Mouse (Mus musculus): ENCODE data around the gene Wbp1. TPM values are rescaled to one million over a fixed set of nuclear protein-coding genes. Genes with fewer than 3 reads are reported as not detected.

Gene Wbp1
- polyA plus RNA-seq, 1 experiment from 2014 or later, result 138 TPM

DNA sequence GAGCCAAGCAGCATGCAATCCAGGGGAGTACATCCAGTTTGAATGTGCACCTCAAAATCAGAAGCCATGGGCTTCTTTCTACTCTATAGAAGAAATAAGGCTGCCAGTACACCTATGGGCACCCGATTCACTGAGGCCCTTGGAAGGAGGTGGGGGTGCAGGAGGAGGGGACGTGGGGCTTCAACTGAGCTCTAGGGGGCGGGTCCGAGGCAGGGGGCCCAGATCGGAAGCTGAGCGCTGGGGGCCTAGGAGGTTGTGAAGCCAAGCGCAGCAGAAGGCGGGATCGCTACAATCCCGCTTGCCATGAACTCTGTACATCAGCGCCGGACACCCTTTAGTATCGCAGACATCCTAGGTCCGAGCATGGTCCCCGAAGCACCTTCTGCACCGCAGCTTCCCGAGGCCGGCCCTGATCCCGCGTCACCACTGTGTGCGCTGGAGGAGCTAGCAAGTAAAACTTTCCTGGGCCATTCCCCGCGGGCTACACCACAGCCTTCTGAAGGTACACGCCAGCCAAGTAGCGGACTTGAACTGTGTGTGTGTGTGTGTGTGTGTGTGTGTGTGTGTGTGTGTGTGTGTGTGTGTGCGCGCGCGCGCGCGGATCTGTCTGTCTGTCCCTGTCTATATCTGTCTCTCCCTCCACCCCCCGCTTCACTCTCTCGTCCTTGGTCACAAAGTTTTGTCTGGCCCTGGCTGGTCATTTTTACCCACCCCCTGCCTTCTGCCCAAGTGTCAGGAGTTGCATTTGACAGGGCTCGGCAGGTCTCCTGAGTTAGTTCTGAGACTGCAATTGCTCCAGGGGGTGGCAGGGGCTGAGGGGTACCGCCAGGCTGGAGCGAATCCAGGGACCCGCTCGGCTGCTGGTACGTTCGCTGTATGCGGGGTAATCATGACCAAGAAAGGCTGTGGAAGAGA lies 35.0 kb downstream of the Wbp1 start, which contains the start of gene Lbx2:
Gene Lbx2 (plus strand): TSS at position 247 of the 915 bp plus-strand sequence.
- 2% methylated on average over 42 of the region's 42 CpGs for WGBS
- no peaks in the 10 kb centered on the region for H3K9me3 ChIP-seq (replicated peaks)
- no peak within 1 kb of the TSS for H3K27ac ChIP-seq (replicated peaks)
- DNase-seq (ENCODE audit: low spot score), result no peak
- H3K4me3 ChIP-seq, result peak within 1 kb of the TSS; percentile 40
- peaks cover 40% of the 10 kb centered on the region for H3K4me1 ChIP-seq
- peaks cover 97% of the 10 kb centered on the region for H3K27me3 ChIP-seq (ENCODE audit: low read depth, poor library complexity, severe bottlenecking)
- peaks cover 10% of the 10 kb centered on the region for H3K36me3 ChIP-seq

DNA sequence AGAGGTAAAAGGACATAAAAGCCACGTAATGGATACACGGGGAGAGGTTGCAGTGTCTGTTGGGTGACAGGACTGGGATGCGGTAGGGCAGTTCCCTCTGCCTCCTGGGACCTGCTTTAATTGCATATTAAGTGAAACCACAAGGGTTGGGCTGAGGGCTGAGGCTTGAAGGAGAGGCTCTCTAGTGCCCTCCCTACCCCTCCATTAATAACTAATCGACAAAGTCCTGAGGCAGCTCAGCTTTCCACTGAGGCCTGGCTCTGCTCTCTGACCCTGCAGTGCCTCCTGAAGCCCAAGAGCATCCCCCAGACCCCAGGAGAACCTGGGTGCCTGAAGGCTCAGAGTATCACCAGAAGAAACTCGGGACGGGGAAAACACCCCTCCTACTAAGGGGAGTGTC lies 36.9 kb downstream of the Wbp1 start:
- Histone ChIP-seq H3K27ac (replicated peaks) (no peak overlapping the region), H3K4me3 (no peak overlapping the region), H3K36me3 (peaks cover 27% of the 10 kb centered on the region), H3K27me3 (ENCODE audit: low read depth, poor library complexity, severe bottlenecking) (peaks cover 92% of the 10 kb centered on the region), H3K4me1 (peaks cover 44% of the 10 kb centered on the region), H3K9me3 (replicated peaks) (no peaks in the 10 kb centered on the region)
- 5% methylated on average over 6 of the region's 6 CpGs for WGBS
- DNase-seq (ENCODE audit: low spot score), result no peak

DNA sequence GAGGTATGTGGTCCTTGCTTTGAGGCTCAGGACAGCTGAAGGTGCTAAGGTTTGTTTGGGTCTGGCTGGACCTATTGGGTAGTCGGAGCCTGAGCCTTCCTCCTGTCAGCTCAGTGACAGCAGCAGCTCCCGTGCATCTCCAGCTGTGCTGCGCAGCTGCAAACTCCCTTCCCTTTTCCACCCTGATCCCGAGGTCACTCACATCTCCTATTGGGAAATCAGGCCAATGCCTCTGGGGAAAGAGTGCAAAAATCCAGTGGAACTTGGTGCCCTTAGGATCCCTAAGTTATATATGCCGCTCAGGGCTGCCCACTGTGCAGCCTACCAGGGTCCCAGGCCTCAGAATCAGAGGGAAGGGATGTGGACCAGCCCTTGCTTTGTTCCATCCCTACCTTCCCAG lies 37.9 kb downstream of the Wbp1 start:
- no peak for DNase-seq (ENCODE audit: low spot score)
- WGBS, result 5% methylated on average over 5 of the region's 5 CpGs
- H3K4me1 ChIP-seq, result peaks cover 53% of the 10 kb centered on the region
- H3K27ac ChIP-seq (replicated peaks), result no peak overlapping the region; the same call in 1 of the 2 replicates
- peaks cover 27% of the 10 kb centered on the region for H3K36me3 ChIP-seq
- H3K27me3 ChIP-seq (ENCODE audit: low read depth, poor library complexity, severe bottlenecking), result peaks cover 82% of the 10 kb centered on the region
- H3K4me3 ChIP-seq, result no peak overlapping the region
- no peaks in the 10 kb centered on the region for H3K9me3 ChIP-seq (replicated peaks)

DNA sequence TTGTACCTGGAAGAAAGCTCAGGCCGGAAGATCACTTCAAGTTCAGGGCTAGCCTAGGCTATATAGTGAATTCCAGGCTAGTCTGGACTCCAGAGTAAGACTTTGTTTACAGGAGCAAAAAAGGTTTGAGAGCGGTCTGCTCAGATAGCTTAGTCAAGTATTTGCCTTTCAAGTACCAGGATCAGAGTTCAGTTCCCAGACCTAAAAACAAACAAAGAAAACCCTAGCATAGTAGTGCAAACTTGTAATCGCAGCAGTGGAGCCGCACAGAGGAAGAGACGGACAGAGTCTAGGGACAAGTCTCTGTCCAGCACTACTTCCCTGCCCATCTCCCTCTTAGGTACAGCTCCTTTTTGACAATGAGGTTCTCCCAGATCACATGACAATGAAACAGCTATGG lies 41.1 kb downstream of the Wbp1 start:
- Histone ChIP-seq H3K27me3 (ENCODE audit: low read depth, poor library complexity, severe bottlenecking) (peaks cover 75% of the 10 kb centered on the region), H3K4me1 (peaks cover 41% of the 10 kb centered on the region)
- WGBS, result 93% methylated on average over 5 of the region's 5 CpGs

DNA sequence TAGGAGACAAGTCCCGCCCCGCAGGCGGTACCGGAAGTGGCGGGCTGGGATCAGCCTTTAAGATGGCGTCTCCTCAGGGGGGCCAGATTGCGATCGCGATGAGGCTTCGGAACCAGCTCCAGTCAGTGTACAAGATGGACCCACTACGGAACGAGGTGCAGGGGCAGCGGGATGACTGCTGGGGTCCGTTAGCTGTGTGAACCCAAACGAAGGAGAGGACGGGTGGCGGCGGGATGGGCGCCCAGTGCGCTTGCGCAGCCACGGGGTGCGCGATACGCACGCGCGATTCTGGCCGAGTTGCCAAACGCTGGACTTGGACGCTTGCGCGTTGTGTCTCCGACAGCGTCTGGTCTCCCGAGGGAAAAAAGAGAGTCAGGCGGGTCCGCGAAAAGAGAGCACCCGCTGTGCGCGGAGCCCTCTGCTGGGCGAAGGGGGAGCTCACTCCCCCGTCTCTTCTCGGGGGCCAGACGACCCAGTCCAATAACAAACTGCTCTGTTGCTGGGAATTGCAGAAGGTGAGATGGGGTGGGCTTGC lies 43.0 kb downstream of the Wbp1 start:
- WGBS, result under 1% methylated on average over 46 of the region's 46 CpGs
- DNase-seq (ENCODE audit: low spot score), result peak; percentile 99
- no peaks in the 10 kb centered on the region for H3K9me3 ChIP-seq (replicated peaks)
- H3K27ac ChIP-seq (replicated peaks), result peak overlapping the region; percentile 97
- H3K4me3 ChIP-seq, result peak overlapping the region; percentile 84
- H3K36me3 ChIP-seq, result peaks cover 27% of the 10 kb centered on the region
- H3K4me1 ChIP-seq, result peaks cover 28% of the 10 kb centered on the region
- H3K27me3 ChIP-seq (ENCODE audit: low read depth, poor library complexity, severe bottlenecking), result peaks cover 75% of the 10 kb centered on the region

More for the DNA sequence above, 41.1 kb downstream of the Wbp1 start:
- no peak for DNase-seq (ENCODE audit: low spot score)
- H3K9me3 ChIP-seq (replicated peaks), result no peaks in the 10 kb centered on the region
- H3K36me3 ChIP-seq, result peaks cover 27% of the 10 kb centered on the region
- H3K4me3 ChIP-seq, result no peak overlapping the region
- H3K27ac ChIP-seq (replicated peaks), result no peak overlapping the region

DNA sequence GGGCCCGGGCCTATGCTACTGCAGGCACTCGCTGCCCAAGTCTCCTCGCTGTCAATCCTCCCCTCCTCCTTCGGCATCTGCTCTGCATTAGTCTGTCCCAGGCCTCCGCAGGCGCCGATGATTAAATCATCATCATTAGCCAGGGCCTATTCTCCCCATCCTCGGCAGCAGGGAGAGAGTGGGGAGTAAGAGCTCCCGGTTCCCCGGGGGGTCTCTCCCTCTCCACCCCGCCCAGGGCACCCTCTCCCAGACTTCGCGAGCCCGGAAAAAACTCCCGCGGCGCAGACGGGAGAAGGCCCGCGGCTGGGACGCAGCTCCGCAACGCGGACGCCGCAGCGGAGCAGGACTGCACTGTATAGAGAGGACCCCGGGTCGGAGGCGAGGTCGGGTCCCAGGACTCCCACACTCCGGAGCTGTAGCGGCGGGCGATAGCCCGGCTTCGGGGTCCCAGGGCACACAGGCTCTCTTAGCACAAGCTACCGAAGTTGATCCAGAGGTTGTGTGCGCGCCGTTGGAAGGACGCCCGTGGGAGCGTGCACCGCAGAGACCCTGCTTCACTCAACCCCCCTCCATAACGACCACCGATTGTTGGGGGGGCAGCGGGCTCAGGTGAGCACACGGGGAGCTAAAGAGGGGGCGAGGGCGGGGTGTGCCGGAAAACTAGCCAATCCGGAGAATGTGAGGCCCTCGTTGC lies 43.6 kb downstream of the Wbp1 start, which contains the start of gene Pcgf1:
Gene Pcgf1 (plus strand): TSS at position 240 of the 694 bp plus-strand sequence.
- WGBS, result under 1% methylated on average over 54 of the region's 54 CpGs
- peak within 1 kb of the TSS; percentile 97 for H3K27ac ChIP-seq (replicated peaks)
- H3K27me3 ChIP-seq (ENCODE audit: low read depth, poor library complexity, severe bottlenecking), result peaks cover 75% of the 10 kb centered on the region
- peaks cover 24% of the 10 kb centered on the region for H3K4me1 ChIP-seq
- H3K9me3 ChIP-seq (replicated peaks), result no peaks in the 10 kb centered on the region
- H3K36me3 ChIP-seq, result peaks cover 27% of the 10 kb centered on the region
- DNase-seq (ENCODE audit: low spot score), result no peak
- H3K4me3 ChIP-seq, result peak within 1 kb of the TSS; percentile 84

DNA sequence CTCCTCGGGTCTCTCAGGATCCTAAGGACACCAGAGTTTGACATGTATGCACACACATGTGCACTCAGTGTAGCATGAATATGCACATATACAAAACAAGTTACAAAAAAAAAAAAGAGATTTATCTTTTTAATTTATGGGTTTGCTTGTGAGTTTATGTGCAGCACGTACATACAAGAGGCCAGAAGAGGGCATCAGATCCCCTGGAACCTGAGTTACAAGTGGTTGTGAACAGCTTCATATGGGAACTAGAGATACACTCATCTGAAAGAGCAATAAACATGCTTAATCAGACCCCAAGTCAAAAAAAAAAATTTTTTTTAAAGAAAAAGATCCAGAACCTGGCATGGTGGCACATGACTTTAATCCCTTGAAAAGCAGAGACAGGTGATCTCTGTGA lies 46.4 kb downstream of the Wbp1 start:
- Histone ChIP-seq H3K4me1 (peaks cover 42% of the 10 kb centered on the region), H3K4me3 (no peak overlapping the region), H3K9me3 (replicated peaks) (no peaks in the 10 kb centered on the region), H3K27ac (replicated peaks) (no peak overlapping the region), H3K27me3 (ENCODE audit: low read depth, poor library complexity, severe bottlenecking) (peaks cover 77% of the 10 kb centered on the region), H3K36me3 (peaks cover 3% of the 10 kb centered on the region)
- 17% methylated on average over 2 of the region's 2 CpGs for WGBS
- no peak for DNase-seq (ENCODE audit: low spot score)

DNA sequence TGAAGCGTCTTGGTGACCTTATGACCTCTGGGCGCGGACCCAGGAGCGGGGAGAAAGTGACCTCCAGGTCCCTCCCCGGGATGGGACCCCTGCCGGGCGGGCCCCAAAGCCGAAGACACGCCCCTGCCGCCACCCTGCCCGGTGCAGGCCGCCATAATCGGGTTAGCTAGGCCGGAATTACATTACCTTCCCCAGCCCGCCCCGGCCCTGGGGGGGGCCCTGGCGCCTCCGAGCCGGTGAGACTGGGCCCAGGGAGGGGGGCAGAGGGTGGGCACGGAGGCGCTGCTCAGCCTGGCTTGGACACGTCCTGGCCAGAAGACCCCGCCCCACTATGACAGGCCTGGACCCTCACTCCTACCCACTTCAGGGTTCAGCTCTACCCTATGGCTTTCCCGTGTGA lies 50.1 kb downstream of the Wbp1 start:
- peaks cover 100% of the 10 kb centered on the region for H3K27me3 ChIP-seq (ENCODE audit: low read depth, poor library complexity, severe bottlenecking)
- peak; percentile 43 for DNase-seq (ENCODE audit: low spot score)
- WGBS, result 0% methylated on average over 20 of the region's 24 CpGs
- no peak overlapping the region for H3K27ac ChIP-seq (replicated peaks)
- peaks cover 37% of the 10 kb centered on the region for H3K4me1 ChIP-seq
- H3K9me3 ChIP-seq (replicated peaks), result no peaks in the 10 kb centered on the region
- H3K36me3 ChIP-seq, result no peaks in the 10 kb centered on the region
- H3K4me3 ChIP-seq, result peak overlapping the region; percentile 41

DNA sequence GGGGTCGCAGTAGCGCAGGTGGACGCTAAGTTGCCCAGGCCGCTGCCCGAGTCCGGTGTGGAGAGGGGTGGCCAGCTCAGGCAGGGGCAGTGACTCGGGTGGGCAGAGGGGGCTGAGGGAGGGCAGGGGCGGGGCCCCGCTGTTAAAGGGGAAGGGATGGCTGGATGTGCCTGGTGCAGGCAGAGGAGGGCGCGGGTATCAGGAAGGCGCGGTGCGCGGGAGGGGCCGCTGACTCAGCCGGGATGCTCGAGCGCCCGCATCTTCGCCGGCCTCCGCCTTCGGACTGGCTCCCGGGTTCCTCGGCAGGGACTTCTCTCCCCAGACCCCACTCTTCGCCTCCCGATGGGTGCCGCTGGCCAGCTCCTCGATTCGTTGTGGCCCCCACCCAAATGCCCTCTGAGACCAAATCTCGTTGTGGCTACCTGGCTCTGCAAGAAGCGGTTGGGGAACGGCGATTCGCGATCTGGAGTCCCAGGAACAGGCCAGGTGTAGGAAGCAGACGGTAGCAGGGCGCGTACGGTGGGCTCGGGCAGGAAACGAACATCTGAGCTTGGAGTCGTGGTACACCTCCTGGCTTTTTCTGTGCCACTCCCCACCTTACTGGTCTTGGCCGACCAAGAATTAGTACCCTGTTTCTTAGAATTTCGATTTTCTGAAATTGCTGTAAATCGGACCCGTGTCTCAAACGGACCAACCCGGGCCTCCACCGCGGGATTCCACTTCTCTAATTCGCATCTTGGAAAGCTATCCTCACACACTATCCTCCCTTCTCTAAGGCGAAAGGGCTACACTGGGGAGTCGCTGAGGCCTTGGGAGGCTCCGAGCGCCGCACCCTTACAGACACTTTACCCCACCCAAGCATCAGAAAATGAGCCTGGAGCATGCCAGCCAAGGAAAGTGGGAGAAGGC lies 50.8 kb downstream of the Wbp1 start:
- Histone ChIP-seq H3K36me3 (no peaks in the 10 kb centered on the region), H3K27me3 (ENCODE audit: low read depth, poor library complexity, severe bottlenecking) (peaks cover 100% of the 10 kb centered on the region), H3K27ac (replicated peaks) (no peak overlapping the region), H3K4me1 (peaks cover 37% of the 10 kb centered on the region), H3K4me3 (peak overlapping the region; percentile 41), H3K9me3 (replicated peaks) (no peaks in the 10 kb centered on the region)
- DNase-seq (ENCODE audit: low spot score), result peak; percentile 72
- WGBS, result under 1% methylated on average over 58 of the region's 58 CpGs

DNA sequence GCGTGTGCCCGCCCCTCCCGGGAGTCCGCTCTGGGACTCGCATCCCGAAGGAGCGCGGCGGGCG lies 51.3 kb downstream of the Wbp1 start, which contains the start of gene Tlx2:
Gene Tlx2 (minus strand): TSS at position 47 of the 64 bp plus-strand sequence.
- peak within 1 kb of the TSS; percentile 41 for H3K4me3 ChIP-seq
- DNase-seq (ENCODE audit: low spot score), result no peak
- H3K27ac ChIP-seq (replicated peaks), result no peak within 1 kb of the TSS
- no peaks in the 10 kb centered on the region for H3K36me3 ChIP-seq
- 0% methylated on average over 10 of the region's 10 CpGs for WGBS
- peaks cover 37% of the 10 kb centered on the region for H3K4me1 ChIP-seq
- peaks cover 100% of the 10 kb centered on the region for H3K27me3 ChIP-seq (ENCODE audit: low read depth, poor library complexity, severe bottlenecking)
- H3K9me3 ChIP-seq (replicated peaks), result no peaks in the 10 kb centered on the region

DNA sequence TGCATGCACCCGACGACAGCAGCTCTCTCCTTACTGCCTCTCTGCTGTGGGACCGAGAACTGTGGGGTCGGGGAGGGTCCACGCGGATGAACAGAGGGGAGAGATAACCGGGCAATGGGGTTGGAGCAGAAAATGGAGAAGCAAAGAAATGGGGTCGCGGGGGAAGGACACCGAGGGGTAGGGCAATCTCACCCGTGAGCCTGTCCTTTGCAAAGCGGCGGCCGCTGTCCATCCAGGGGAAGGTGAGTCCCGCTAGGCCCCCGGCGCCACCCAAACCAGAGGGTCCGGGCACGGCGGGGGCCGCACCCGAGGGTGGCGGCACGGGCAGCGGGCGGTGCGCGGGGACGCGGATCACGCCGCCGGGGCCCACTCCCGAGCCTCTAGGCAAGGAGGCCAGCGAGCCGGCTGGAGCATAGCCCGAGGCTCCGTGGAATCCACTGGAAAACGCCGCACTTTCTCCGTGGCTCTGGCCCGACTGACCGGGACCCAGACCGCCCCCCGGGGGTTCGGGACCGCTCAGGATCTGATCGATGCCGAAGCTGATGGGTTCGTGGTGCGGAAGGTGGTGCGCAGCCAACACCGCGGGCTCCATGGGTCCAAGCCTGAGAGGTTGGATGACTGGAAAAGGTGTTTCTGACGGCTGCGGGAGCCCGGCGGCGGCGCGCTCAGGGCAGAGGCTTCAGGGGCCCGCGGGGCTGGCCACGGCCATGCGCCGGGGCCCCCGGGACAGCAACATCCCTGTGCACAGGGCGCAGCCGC lies 51.7 kb downstream of the Wbp1 start:
- 1% methylated on average over 69 of the region's 69 CpGs for WGBS
- peak overlapping the region; percentile 41 for H3K4me3 ChIP-seq
- H3K4me1 ChIP-seq, result peaks cover 38% of the 10 kb centered on the region
- H3K9me3 ChIP-seq (replicated peaks), result no peaks in the 10 kb centered on the region
- H3K36me3 ChIP-seq, result no peaks in the 10 kb centered on the region
- H3K27ac ChIP-seq (replicated peaks), result no peak overlapping the region
- peak; percentile 62 for DNase-seq (ENCODE audit: low spot score)
- H3K27me3 ChIP-seq (ENCODE audit: low read depth, poor library complexity, severe bottlenecking), result peaks cover 100% of the 10 kb centered on the region

Measured in midbrain, embryonic 10.5 days (tissue).